Mouse (Mus musculus) layer of hippocampus, postnatal 10 days (tissue): Measurements from ENCODE around the gene Grb14. TPM values are rescaled to one million over a fixed set of nuclear protein-coding genes. Genes with fewer than 3 reads are reported as not detected.

Source experiments
- DNase-seq, 2 experiments: peaks; one replicate each; pipeline ENCODE4 v3.0.0; 2021; ENCODE audit warnings: low spot score in 2 of 2
- long read RNA-seq: library from polyadenylated mRNA; stranded (forward); transcript quantifications from one replicate; pipeline ENCODE4 v2.0.0, GENCODE M21; 2023
- total RNA-seq, 2 experiments: library from RNA; stranded (reverse); gene quantifications; 2 replicates each; pipeline ENCODE4 v1.2.3; 2021

The Grb14 gene
- total RNA-seq = 10 to 100 TPM; 46.7 to 52.5 TPM
- long read RNA-seq, transcript Grb14-201 (14 exons, 1,986 nt) = major isoform, 33 of 40 reads
- long read RNA-seq, partial matches to known transcripts = 1 of 40 reads
- long read RNA-seq, other reads (novel, unspliced or antisense) = 6 of 40 reads

DNA sequence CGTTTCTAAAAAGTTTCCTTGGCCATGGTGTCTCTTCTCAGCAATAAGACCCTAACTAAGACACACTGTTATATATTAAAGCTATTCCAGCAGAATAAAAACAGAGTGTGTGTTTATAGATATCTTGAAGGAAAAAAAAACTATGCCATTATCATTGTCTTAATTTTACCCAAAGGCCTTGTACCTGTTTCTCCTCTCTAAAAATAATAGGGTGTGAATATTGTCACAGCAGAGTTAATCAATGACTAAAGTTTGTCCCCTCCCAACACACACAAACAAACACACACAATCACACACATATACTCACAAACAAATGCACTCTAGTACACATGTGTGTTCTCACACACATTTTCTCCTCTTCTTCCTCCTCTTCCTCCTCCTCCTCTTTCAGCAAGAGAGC is at the start of gene Grb14:
TSS of gene Grb14 (minus strand) at position 101 of the 400 bp plus-strand sequence.
- no peak for DNase-seq

DNA sequence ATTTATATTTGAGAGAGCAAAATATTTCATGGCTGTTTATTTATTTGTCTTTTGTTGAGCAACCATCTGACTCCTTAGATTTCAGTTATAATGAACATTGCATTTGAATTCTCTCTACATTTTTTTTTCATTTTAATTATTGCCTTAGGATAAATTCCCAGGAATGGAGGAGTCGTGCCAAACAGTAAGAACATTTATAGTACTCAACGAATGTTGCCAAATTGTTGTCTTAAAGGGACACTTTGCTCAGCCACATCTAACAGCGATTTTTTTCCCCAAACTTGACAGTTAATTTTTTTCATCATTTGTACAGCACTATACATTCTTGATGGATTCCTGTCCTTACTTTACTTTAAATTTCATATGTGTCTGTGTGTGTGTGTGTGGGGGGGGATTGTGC is 47.4 kb upstream of the Grb14 start:
- DNase-seq = no peak

DNA sequence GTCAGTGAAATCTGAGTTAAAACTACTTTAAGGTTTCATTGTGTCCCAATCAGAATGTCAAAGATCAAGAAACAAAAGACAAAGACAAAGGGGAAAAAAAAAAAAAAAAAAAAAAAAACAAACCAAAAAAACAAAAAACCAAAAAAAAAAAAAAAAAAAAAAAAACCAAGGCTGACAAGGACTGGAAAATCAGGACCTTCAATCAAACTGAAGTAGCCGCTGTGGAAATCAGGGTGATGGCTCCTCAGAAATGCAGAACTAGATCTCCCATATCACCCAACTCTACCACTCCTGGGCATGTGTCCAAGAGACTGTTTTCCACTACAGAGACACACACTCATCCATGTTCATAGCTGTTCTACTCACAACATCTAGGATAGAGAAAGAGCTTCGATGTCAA is 29.0 kb upstream of the Grb14 start:
- DNase-seq = no peak

DNA sequence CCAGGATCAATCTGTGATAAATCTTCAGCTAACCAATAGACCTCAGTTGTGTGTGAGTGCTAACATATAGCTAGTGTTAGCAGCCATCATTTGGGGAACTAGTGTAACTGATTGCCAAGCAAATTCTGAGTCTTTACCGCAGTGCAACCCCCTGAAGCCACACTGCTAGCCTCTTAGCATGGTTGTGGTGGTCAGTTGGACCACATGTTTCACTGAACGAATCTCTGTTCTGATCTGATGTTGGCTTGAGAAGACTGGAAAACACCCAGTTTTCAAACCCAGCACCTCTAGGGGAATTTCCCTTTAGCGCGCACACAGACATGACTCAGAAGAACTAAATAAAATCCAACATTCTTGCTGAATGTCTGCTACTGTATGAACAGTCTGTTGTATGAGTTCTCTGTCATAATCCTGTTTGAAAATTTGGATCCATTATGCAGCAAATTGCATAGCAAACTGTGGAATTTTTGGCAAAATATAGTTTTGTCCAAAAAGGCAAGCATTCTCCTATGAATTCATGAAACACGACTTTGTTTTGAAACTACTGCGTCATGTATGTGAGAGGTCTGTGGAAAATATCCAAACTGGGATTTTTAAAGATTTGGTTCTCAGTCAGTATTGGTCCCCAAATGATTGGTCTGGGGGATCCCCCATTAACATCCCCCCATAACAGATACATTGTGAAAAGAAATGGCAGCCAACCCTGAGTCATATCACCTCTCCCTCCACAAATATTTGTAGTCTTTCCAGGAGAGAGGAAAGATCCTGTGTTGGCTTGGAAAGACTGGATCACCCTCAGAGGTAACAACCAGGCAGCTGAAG is 27.6 kb upstream of the Grb14 start:
- no peak for DNase-seq

DNA sequence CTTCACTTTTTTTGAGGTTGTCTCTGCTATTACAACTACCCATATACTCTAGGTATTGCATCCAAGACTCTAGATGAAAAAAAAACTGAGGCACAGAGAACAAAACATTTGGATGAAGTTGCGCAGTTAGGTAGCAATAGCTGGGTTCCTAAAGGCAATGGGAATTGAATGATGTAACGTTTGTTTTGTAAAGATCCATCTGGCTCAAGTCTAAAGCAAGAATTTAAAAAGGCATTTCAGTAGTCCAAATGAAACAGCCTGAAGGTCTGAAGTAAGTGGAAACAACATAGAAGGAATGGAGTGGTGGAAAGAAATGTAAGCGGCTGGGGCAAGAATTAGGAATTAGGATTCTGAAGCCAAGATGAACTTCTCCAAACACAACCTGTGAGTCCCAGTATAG is 26.0 kb upstream of the Grb14 start:
- no peak for DNase-seq

DNA sequence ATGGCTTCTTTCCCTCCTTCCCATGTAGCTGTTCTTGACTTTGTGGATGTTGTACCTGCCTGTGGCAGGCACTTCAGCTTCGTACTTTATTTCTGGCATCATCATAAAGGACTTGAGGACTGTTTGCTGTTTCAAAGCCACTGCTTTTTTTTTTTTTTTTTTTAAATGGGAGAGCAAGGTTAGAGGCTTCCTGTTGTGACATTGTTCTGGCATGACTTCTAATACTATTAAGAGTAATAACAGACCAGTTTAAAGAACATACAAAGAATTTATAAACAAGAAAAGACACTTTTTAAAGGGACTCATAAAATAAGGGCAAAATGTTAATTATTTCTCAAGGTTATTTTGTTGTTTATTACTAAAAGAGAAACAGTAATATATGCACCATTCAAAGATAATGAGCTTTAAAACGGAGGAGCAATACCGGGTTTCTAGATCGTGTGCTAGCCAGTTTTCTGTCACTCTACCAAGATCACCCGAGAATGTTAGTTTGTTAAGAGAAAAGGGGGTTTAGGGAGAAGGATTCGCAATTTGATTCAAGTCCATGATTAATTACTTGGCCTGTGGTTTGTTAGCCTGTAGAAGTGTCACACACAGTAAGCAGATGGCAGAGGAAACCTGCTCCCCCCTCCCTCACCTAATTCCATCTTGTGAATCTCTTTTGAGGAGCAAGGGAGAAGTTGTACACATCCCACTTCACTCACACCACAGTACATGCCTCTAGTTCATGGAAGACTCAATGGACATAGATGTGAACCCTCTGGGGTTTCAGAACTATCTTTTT is 23.6 kb upstream of the Grb14 start:
- no peak for DNase-seq

DNA sequence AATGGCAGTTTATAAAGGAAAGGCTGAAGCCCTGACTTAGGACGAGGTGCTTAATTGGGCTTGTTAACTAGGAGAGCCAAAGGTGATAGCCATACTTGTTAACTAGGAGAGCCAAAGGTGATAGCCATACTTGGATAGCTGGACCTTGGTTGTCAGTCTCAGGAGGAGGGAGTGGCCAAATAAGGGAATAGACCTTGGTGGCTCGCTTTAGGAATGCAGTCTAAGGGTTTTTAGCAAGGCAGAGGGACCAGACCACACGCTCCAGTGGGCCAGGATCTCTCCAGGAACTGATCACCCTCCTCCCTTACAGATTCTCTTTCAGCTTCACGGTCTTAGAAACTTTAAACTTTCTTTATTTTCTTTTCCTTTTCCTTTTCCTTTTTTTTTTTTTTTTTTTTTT is 13.4 kb upstream of the Grb14 start:
- DNase-seq = no peak

DNA sequence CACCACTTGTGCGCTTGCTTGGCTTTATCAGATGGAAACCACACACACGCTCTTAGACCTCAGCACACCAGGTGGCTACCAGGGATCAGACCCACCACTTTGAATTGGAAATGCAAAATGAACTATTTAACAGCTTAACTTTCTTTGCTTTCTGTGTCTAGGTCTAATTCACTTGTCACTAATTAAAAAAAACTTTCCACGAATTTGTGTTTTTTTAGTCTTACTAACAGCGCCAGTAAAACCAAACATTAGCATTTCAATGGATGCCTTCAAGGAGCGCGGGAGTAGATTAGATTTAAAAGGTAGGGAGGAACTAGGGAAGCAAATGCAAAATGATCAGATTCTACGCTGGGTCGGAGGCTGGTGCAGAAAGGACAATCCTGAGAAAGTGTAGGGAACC is 12.8 kb upstream of the Grb14 start:
- no peak for DNase-seq

DNA sequence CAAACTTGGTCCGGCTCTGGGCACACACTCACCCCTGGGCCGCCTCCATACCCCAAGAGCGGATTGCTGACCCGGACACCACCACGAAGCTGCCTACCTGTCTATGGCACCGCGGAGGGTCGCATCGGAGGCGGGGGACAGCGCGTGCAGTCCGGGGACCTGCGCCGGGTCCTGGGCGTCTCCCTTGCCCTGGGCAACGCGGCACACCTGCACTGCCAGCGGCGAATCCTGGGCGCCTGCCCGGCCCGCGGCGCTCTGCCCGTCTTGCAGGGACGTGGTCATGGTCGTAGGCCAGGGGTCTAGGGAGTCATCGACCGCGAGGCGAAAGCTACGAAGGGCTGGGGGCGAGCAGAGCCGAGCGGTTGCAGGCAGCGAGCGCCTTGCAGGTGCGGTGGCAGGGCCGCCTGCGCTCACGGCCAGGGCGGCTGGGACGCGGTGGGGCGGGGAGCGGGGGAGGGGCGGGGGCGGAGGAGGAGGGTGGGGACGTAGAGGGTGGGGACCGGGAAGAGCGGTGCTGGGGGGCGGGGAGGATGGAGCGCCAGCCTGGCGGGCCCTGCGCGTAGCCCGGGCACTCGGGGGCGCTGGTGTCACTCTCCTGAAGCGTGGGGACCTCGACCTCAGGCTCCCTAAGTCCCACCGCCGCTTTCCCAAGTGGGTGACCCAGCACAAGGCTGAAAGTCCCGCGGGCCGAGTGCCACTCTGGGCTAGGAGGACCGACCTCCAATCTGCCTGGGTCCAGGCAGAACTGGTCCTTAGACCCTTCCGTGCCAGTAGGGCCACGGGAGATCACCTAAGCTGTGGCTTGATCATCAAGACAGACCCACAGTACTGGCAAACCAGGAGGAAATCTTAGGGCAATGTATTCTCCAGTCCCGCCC is 2.2 kb downstream of the Grb14 start:
- peak; percentile 55 to 76 for DNase-seq

DNA sequence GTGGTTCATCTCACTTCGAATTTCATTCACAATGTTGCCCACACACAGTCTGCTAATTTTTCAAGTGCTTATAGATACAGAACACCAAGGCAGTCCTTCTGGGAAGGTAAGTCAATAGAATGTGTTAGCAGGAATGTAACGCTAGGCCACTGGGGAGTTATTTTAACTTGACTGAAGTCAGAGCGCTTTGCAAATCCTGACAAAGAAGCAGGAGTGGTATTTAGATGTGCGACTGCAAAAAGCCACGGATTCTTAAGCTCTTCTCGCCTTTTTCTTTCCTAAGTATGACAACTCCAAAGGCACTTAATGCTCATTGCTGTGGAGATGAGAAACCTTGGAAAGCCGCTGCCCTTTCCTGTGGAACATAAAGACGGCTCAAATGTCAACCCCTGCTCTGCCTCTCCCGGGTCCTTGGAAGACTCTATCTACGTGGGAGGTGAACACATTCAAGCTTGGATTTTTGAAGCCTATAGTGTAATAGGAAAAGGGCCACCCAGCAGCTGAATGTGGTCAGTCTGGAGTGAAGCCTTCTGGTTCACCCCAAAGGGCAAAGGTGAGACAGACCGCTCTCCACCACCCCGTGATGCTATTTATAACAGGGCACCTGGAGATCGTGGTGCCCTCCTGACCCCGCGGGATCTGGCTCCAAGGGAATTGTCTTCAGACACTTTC is 3.0 kb downstream of the Grb14 start:
- no peak for DNase-seq

DNA sequence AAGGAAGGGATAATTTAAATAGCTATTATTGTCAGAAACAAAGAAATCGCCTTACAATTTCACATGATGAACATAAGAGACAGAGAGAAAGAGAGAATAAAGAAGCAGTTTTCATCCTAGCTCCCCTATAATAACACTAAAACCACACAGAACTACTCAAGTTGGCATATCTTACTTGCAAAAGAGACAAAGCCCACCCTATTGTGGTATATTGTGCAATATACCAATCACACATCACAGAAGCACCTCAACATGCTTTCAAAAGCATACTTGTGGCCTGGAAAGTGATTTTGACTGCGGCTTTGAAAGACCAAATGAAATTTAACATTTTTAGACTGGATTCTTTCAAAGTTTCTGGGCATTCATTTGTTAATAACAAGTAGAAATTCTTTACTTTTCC is 7.4 kb downstream of the Grb14 start:
- DNase-seq = no peak

DNA sequence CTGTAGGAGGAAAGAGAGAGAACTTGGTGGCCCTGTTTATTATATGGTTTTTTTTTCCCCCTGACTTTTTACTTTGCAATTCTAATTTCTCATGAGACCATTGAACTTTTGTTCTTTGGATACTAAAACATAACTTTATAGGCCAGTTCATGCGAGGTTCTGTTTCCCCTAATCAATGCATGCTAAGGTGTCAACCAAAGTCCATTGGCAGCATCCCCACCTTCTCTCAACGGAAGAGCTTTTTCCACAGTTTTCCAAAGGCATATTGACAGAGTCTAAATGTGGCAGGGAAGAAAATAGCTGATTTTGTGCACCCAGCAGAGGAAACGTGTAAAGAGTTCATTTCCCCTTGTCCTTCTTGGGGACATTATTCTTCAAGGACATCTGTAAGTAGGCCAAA is 10.2 kb downstream of the Grb14 start:
- no peak for DNase-seq

DNA sequence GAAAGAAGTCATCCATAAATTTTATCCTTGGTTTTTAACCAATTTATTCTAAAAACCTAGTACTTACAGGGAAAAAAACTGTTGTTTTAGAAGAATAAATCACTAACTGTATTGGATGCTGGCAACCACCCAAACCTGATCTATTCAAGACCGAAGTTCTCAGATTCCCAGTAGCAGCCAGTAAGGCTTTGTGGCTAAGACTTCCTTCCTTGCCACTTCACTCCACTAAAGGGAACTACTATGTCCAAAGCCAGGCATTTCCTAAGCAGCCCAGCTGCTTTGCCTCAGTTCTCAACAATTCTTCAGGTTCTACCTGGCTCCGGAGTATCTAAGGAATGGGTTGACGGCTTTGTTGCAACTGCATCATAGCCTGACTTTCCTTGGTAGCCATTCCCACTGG is 14.7 kb downstream of the Grb14 start:
- DNase-seq = no peak

DNA sequence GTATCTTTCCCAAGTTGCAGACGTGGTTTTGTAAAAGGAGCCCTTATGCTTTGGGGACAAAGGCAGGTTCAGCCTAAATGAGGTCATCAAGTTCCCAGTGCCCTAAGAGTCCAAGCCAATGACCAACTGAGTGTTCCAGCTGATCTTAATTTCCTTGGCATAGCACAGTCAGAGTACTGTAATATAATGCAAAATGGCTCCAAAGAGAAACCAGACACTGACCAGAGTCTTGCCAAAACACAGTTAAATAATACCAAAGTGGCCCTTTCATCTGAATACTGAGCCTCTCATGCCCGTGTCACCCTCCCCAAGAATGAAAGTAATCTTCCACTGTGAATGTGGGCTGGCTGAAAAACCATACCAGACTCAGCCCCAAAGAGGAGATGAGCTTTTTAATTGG is 17.4 kb downstream of the Grb14 start:
- no peak for DNase-seq

DNA sequence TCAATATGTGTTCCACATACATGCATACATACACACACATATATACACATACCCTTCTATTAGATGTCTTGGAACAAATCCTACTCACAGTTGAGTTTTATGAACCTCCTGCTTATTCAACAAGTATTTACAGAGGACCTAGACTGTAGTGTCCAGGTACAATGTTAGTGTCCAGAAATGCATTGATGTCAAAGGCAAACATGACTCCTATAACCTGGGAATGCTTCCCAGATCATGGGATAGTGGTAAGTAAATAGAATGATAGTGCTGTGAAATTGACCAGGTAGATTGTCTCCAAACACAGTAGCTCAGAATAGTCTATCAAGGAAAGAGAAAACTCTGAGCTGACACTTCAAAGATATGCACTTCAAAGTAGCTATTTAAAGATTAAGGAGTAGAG is 19.7 kb downstream of the Grb14 start:
- DNase-seq = no peak

DNA sequence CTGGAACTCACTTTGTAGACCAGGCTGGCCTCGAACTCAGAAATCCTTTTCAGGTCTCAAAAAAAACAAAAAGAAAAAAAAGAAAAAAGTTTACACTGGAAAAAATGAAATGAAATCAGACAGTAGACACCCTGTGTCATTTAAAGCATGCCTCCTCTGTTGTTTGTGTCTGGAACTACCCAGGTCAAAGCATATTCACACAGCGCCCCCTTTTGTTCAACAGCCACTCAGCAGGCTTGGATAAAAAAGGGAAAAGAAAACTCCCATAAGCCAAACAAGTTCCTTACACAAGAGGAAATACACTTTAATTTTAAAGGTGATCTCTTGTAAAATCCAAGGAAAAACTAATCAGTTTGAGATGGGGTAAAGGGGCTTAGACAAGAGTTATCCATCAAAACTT is 21.4 kb downstream of the Grb14 start:
- DNase-seq = no peak

DNA sequence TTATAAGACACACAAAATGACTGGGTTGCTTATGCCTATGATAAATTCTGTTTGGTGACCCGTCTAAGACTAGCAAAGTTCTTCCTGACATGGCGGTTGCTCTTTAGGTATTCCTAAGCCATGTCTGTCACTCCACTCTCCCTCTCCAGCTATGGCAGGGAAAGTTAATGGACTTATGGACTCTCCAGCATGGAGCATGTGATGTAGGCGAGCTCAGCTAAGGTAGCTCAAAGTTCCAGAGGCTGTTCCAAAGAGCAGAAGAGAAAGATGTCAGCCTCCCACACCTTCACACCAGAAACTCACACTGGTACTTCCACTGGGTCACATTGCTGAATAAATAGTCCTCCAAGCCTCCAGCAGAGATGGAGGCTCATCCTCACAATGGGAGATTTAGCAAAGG is 22.2 kb downstream of the Grb14 start:
- no peak for DNase-seq

DNA sequence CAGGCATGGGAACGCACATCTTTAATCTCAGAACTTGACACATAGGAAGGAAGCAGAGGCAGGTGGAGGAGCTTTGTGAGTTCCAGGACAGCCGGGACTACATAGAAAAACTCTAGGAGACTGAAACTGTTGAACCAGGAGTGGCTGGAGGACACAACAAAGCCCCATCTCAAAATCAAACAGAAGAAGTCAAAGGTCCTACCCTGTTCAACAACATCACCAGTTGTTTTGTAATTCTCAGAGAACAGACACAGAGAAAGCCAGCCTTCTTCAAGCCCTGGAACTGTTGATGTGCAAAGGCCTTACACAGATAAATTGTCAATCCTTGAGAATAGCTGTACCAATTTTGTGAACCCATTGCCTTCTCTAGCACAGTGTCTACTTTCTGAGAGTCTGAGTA is 29.7 kb downstream of the Grb14 start:
- no peak for DNase-seq

DNA sequence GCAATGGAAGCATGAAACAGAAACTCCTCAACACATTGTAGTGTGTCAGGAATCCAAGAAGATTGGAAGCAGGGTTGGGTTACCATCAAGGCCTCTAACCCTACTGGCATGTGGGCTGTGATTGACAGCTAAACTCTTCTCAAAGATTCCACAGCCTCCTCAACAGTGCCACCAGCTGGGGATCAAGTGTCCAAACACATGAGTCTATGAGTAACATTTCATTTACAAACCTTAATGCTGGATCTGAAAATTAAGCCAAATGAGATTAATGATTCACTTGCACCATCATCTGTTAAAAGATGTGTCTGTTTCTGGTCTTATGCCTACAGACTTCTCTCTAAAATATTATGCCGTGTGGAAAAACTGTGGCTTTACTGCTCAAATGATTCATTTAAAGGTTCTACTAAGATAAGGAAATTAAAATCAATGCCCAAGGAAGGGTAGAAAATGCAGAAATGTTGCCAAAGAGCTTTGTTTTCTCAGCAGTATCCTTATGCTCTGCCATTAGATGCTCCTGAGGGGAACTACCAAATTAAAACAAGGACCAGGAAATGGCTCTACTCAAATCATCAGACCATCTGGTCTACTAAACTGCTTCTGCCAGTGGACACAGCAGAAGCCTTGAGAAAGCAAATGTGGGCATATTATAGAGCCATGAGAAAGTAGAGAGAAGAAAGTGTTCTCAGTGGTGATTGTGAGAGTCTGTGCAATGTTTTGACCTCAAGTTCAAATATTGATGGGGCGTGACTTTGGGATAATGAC is 35.2 kb downstream of the Grb14 start:
- no peak for DNase-seq

DNA sequence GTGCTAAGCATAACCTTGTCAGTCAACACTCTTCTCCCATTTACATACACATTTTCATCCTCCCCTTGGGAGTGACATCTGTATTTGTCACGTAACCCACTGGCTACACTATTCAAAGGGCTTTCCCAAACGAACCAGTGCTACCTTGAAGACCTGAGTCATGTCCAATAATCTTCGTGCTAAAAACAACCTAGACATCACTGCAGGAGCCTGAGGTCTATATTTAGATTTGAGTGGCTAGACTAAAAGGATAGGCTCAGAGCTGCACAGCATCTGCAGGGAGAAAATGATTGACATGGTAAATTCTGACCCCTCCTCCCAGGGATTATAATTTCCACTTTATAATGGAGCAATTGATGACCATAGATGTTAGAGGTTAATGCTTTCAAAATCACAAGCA is 37.0 kb downstream of the Grb14 start:
- no peak for DNase-seq
